Mouse (Mus musculus): ENCODE measurements around the gene Lamc2. TPM values are rescaled to one million over a fixed set of nuclear protein-coding genes. Genes with fewer than 3 reads are reported as not detected.

The Lamc2 gene
- polyA plus RNA-seq, 1 experiment from 2014 or later: 0.47 TPM

GRCm38 (mm10) chr1:153121320-153121719, 64.9 kb downstream of the Lamc2 start:
- no peaks in the 10 kb centered on the region for H3K36me3 ChIP-seq (replicated peaks)
- H3K27me3 ChIP-seq: no peaks in the 10 kb centered on the region
- H3K27ac ChIP-seq: no peak overlapping the region
- no peaks in the 10 kb centered on the region for H3K4me1 ChIP-seq
- H3K9ac ChIP-seq: no peak overlapping the region
- ATAC-seq (ENCODE audit: low FRiP score): no peak
- WGBS: 89% methylated on average over 5 of the region's 5 CpGs
- no peak overlapping the region for H3K4me2 ChIP-seq
- H3K9me3 ChIP-seq: no peaks in the 10 kb centered on the region
- no peak overlapping the region for H3K4me3 ChIP-seq (replicated peaks)

GRCm38 (mm10) chr1:153120544-153120943, 65.7 kb downstream of the Lamc2 start:
- H3K9ac ChIP-seq: no peak overlapping the region
- no peak overlapping the region for H3K4me3 ChIP-seq (replicated peaks)
- no peaks in the 10 kb centered on the region for H3K4me1 ChIP-seq
- no peaks in the 10 kb centered on the region for H3K36me3 ChIP-seq (replicated peaks)
- no peak for ATAC-seq (ENCODE audit: low FRiP score)
- H3K27ac ChIP-seq: no peak overlapping the region
- 84% methylated on average over 6 of the region's 6 CpGs for WGBS
- H3K27me3 ChIP-seq: no peaks in the 10 kb centered on the region
- no peaks in the 10 kb centered on the region for H3K9me3 ChIP-seq
- no peak overlapping the region for H3K4me2 ChIP-seq

GRCm38 (mm10) chr1:153115315-153115714, 70.9 kb downstream of the Lamc2 start:
- no peaks in the 10 kb centered on the region for H3K9me3 ChIP-seq
- no peaks in the 10 kb centered on the region for H3K4me1 ChIP-seq
- no peak overlapping the region for H3K9ac ChIP-seq
- no peak overlapping the region for H3K4me2 ChIP-seq
- no peak for ATAC-seq (ENCODE audit: low FRiP score)
- no peak overlapping the region for H3K27ac ChIP-seq
- H3K27me3 ChIP-seq: no peaks in the 10 kb centered on the region
- no peak overlapping the region for H3K4me3 ChIP-seq (replicated peaks)
- 79% methylated on average over 8 of the region's 8 CpGs for WGBS
- no peaks in the 10 kb centered on the region for H3K36me3 ChIP-seq (replicated peaks)

GRCm38 (mm10) chr1:153111596-153111995, 74.7 kb downstream of the Lamc2 start:
- no peaks in the 10 kb centered on the region for H3K36me3 ChIP-seq (replicated peaks)
- no peak overlapping the region for H3K4me2 ChIP-seq
- H3K9me3 ChIP-seq: no peaks in the 10 kb centered on the region
- no peaks in the 10 kb centered on the region for H3K27me3 ChIP-seq
- H3K27ac ChIP-seq: no peak overlapping the region
- H3K9ac ChIP-seq: no peak overlapping the region
- H3K4me1 ChIP-seq: peaks cover 4% of the 10 kb centered on the region; the same call in 1 of the 2 replicates
- no peak for ATAC-seq (ENCODE audit: low FRiP score)
- no peak overlapping the region for H3K4me3 ChIP-seq (replicated peaks)
- WGBS: 52% methylated on average over 4 of the region's 4 CpGs

GRCm38 (mm10) chr1:153109836-153110235, 76.4 kb downstream of the Lamc2 start:
- WGBS: 69% methylated on average over 3 of the region's 3 CpGs
- ATAC-seq (ENCODE audit: low FRiP score): no peak
- no peaks in the 10 kb centered on the region for H3K36me3 ChIP-seq (replicated peaks)

GRCm38 (mm10) chr1:153109346-153109745, 76.9 kb downstream of the Lamc2 start:
- no peaks in the 10 kb centered on the region for H3K9me3 ChIP-seq
- H3K4me1 ChIP-seq: peaks cover 4% of the 10 kb centered on the region; the same call in 1 of the 2 replicates
- no peak overlapping the region for H3K27ac ChIP-seq
- no peaks in the 10 kb centered on the region for H3K36me3 ChIP-seq (replicated peaks)
- H3K4me3 ChIP-seq (replicated peaks): no peak overlapping the region
- H3K4me2 ChIP-seq: no peak overlapping the region
- no peak overlapping the region for H3K9ac ChIP-seq
- H3K27me3 ChIP-seq: no peaks in the 10 kb centered on the region
- no peak for ATAC-seq (ENCODE audit: low FRiP score)
- WGBS: 84% methylated on average over 5 of the region's 5 CpGs

More at GRCm38 (mm10) chr1:153109836-153110235, 76.4 kb downstream of the Lamc2 start:
- no peaks in the 10 kb centered on the region for H3K27me3 ChIP-seq
- no peaks in the 10 kb centered on the region for H3K9me3 ChIP-seq
- H3K4me2 ChIP-seq: no peak overlapping the region
- H3K4me3 ChIP-seq (replicated peaks): no peak overlapping the region
- H3K4me1 ChIP-seq: peaks cover 4% of the 10 kb centered on the region; the same call in 1 of the 2 replicates
- no peak overlapping the region for H3K27ac ChIP-seq
- no peak overlapping the region for H3K9ac ChIP-seq

- H3K9ac ChIP-seq: no peak overlapping the region
- H3K4me3 ChIP-seq (replicated peaks): no peak overlapping the region
- no peaks in the 10 kb centered on the region for H3K27me3 ChIP-seq
- ATAC-seq (ENCODE audit: low FRiP score): no peak
- no peak overlapping the region for H3K27ac ChIP-seq
- 65% methylated on average over 7 of the region's 7 CpGs for WGBS
- peaks cover 4% of the 10 kb centered on the region; the same call in 1 of the 2 replicates for H3K4me1 ChIP-seq
- no peak overlapping the region for H3K4me2 ChIP-seq
- H3K9me3 ChIP-seq: no peaks in the 10 kb centered on the region
- no peaks in the 10 kb centered on the region for H3K36me3 ChIP-seq (replicated peaks)
These were observed 78.4 kb downstream of the Lamc2 start for GRCm38 (mm10) chr1:153107866-153108265.

- Histone ChIP-seq H3K9ac (no peak overlapping the region), H3K27ac (no peak overlapping the region), H3K4me1 (peaks cover 4% of the 10 kb centered on the region; the same call in 1 of the 2 replicates), H3K27me3 (no peaks in the 10 kb centered on the region), H3K9me3 (no peaks in the 10 kb centered on the region), H3K4me3 (replicated peaks) (no peak overlapping the region), H3K4me2 (no peak overlapping the region), H3K36me3 (replicated peaks) (no peaks in the 10 kb centered on the region)
- ATAC-seq (ENCODE audit: low FRiP score): no peak
- WGBS: 79% methylated on average over 12 of the region's 12 CpGs
These were observed 81.4 kb downstream of the Lamc2 start for GRCm38 (mm10) chr1:153104804-153105203.

- H3K36me3 ChIP-seq (replicated peaks): no peaks in the 10 kb centered on the region
- H3K4me3 ChIP-seq (replicated peaks): no peak overlapping the region
- 94% methylated on average over 7 of the region's 8 CpGs for WGBS
- peaks cover 12% of the 10 kb centered on the region; the same call in 1 of the 2 replicates for H3K4me1 ChIP-seq
- H3K9me3 ChIP-seq: no peaks in the 10 kb centered on the region
- no peak overlapping the region for H3K27ac ChIP-seq
- H3K4me2 ChIP-seq: no peak overlapping the region
- no peaks in the 10 kb centered on the region for H3K27me3 ChIP-seq
- no peak for ATAC-seq (ENCODE audit: low FRiP score)
- no peak overlapping the region for H3K9ac ChIP-seq
These were observed 83.1 kb downstream of the Lamc2 start for GRCm38 (mm10) chr1:153103186-153103554.

GRCm38 (mm10) chr1:153102296-153103185, 83.7 kb downstream of the Lamc2 start:
- Histone ChIP-seq H3K27me3 (no peaks in the 10 kb centered on the region), H3K27ac (no peak overlapping the region), H3K4me1 (0 out of 2 replicates have a peak, but pooled peaks cover 7% of the 10 kb centered on the region), H3K4me3 (replicated peaks) (no peak overlapping the region), H3K4me2 (no peak overlapping the region), H3K9ac (no peak overlapping the region), H3K36me3 (replicated peaks) (no peaks in the 10 kb centered on the region), H3K9me3 (no peaks in the 10 kb centered on the region)
- ATAC-seq (ENCODE audit: low FRiP score): no peak
- 93% methylated on average over 17 of the region's 17 CpGs for WGBS

GRCm38 (mm10) chr1:153101327-153101880, 84.8 kb downstream of the Lamc2 start:
- no peak for ATAC-seq (ENCODE audit: low FRiP score)
- 40% methylated on average over 9 of the region's 9 CpGs for WGBS

GRCm38 (mm10) chr1:153100912-153101311, 85.3 kb downstream of the Lamc2 start:
- H3K27ac ChIP-seq: no peak overlapping the region
- 62% methylated on average over 9 of the region's 9 CpGs for WGBS
- ATAC-seq (ENCODE audit: low FRiP score): no peak
- no peaks in the 10 kb centered on the region for H3K36me3 ChIP-seq (replicated peaks)
- peaks cover 7% of the 10 kb centered on the region; the same call in 1 of the 2 replicates for H3K4me1 ChIP-seq
- no peaks in the 10 kb centered on the region for H3K27me3 ChIP-seq
- H3K4me3 ChIP-seq (replicated peaks): no peak overlapping the region
- no peak overlapping the region for H3K4me2 ChIP-seq
- no peak overlapping the region for H3K9ac ChIP-seq
- H3K9me3 ChIP-seq: no peaks in the 10 kb centered on the region

More at GRCm38 (mm10) chr1:153101327-153101880, 84.8 kb downstream of the Lamc2 start:
- no peak overlapping the region for H3K4me2 ChIP-seq
- H3K9me3 ChIP-seq: no peaks in the 10 kb centered on the region
- no peaks in the 10 kb centered on the region for H3K36me3 ChIP-seq (replicated peaks)
- no peak overlapping the region for H3K27ac ChIP-seq
- no peak overlapping the region for H3K9ac ChIP-seq
- 0 out of 2 replicates have a peak, but pooled peaks cover 7% of the 10 kb centered on the region for H3K4me1 ChIP-seq
- no peaks in the 10 kb centered on the region for H3K27me3 ChIP-seq
- no peak overlapping the region for H3K4me3 ChIP-seq (replicated peaks)

All from forebrain, embryonic 12.5 days (tissue).